Mouse (Mus musculus) MEL (cell line): Measurements from ENCODE around the gene Secisbp2l.

ENCODE experiments used
- E2F4 ChIP-seq: IDR thresholded peaks from 2 replicates; pipeline ENCODE4 v1.6.1; 2011; ENCODE audit warnings: low read depth, low read length, improper control_type of control experiment, borderline replicate concordance
- GABPA ChIP-seq: IDR thresholded peaks from 2 replicates; pipeline ENCODE4 v1.6.1; 2012; ENCODE audit warnings: low read depth, mild to moderate bottlenecking, inconsistent platforms, low read length, improper control_type of control experiment, moderate library complexity
- MXI1 ChIP-seq: IDR thresholded peaks from 2 replicates; pipeline ENCODE4 v1.6.1; 2011; ENCODE audit warnings: mild to moderate bottlenecking, low read depth, low read length, improper control_type of control experiment
- USF1 ChIP-seq: IDR thresholded peaks from 2 replicates; pipeline ENCODE4 v1.6.1; 2014; ENCODE audit warnings: low read depth, mild to moderate bottlenecking, inconsistent platforms, low read length, improper control_type of control experiment, moderate library complexity
- USF2 ChIP-seq, 2 experiments: IDR thresholded peaks; 2 replicates each; pipeline ENCODE4 v1.6.1; 2011 to 2012; ENCODE audit warnings: improper control_type of control experiment in 2 of 2, low read length in 2 of 2, borderline replicate concordance in 1 of 2, inconsistent platforms in 1 of 2, low read depth in 1 of 2, mild to moderate bottlenecking in 1 of 2; ENCODE audit not compliant: insufficient read depth in 1 of 2

- TF ChIP-seq USF1: no peak
- TF ChIP-seq USF2 (IDR thresholded peaks at IDR 0.05; ENCODE audit: borderline replicate concordance in 1 of 2, insufficient read depth in 1 of 2, low read depth in 1 of 2, low read length in 2 of 2): no peak
- no peak for TF ChIP-seq GABPA
- no peak for TF ChIP-seq MXI1
- no peak for TF ChIP-seq E2F4
These were observed 522 bp downstream of the Secisbp2l start for GRCm38 (mm10) chr2:125781978-125782718.
